Mouse (Mus musculus) heart, adult 2 months (tissue): ENCODE measurements around the gene Sds.

ENCODE experiments used
- CTCF ChIP-seq: fragments of 200-600 bp; IDR thresholded peaks from 2 replicates; pipeline ENCODE4 v1.8.1; 2022; ENCODE audit warnings: antibody characterized with exemption, mild to moderate bottlenecking, moderate library complexity
- POLR2A ChIP-seq: fragments of 200-500 bp; IDR thresholded peaks from 2 replicates; pipeline ENCODE4 v1.6.1; 2011; ENCODE audit warnings: mild to moderate bottlenecking, low read depth, low read length, control low read depth; ENCODE audit not compliant: insufficient read depth

DNA sequence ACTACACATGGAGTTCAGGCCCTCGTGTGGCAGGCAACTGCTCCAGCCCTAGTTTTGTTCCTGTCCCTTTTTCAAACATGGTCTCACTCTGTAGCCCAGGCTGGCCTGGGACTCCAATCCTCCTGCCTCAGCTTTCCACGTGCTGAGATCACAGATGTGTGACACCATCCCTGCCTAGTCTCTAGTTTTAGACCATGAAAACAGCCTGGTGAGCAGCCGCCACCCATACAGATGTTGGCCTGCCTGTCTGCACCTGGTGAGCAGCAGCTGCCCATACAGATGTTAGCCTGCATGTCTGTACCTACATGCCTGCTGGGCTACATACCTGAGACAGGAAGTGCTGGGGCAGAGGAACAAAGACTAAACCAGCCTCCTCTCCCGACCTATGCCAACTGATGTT is 22.9 kb downstream of the Sds start:
- TF ChIP-seq CTCF (no peak), POLR2A (no peak)
